Mouse (Mus musculus) heart, postnatal 0 days (tissue): ENCODE results near the gene Kdr. TPM values are rescaled to one million over a fixed set of nuclear protein-coding genes. Genes with fewer than 3 reads are reported as not detected.
A peak's percentile ranks its signal among the peaks of the same experiment; 100 is the strongest.

ENCODE experiments used
- ATAC-seq: fragments of 200-750 bp; cut with Nextera tagmentation; 2 replicates; pipeline ENCODE4 v1.8.0; 2017; ENCODE audit warnings: low read depth, moderate number of reproducible peaks, moderate library complexity; ENCODE audit not compliant: insufficient read depth
- DNase-seq: peaks from one replicate; pipeline ENCODE4 v3.0.0-alpha.2; 2016; ENCODE audit warnings: low spot score
- H3K27ac ChIP-seq: fragments of 300-500 bp; sonication (generic); 2 replicates; pipeline ENCODE4 v1.5.1; 2014; ENCODE audit warnings: low read depth, mild to moderate bottlenecking
- H3K27me3 ChIP-seq: fragments of 300-500 bp; sonication (generic); 2 replicates; pipeline ENCODE4 v1.6.1; 2014; ENCODE audit warnings: low read length, mixed read lengths; ENCODE audit not compliant: control insufficient read depth, insufficient read depth
- H3K36me3 ChIP-seq: fragments of 300-500 bp; sonication (generic); replicated peaks from 2 replicates; pipeline ENCODE4 v1.6.1; 2014; ENCODE audit warnings: low read length, mixed read lengths; ENCODE audit not compliant: control insufficient read depth, insufficient read depth
- H3K4me1 ChIP-seq: fragments of 300-500 bp; sonication (generic); 2 replicates; pipeline ENCODE4 v1.6.1; 2014; ENCODE audit warnings: antibody characterized with exemption; ENCODE audit not compliant: control insufficient read depth, insufficient read depth
- H3K4me2 ChIP-seq: fragments of 300-500 bp; sonication (generic); 2 replicates; pipeline ENCODE4 v1.6.1; 2014; ENCODE audit warnings: low read depth, mild to moderate bottlenecking, low read length, moderate library complexity
- H3K4me3 ChIP-seq: fragments of 300-500 bp; sonication (generic); 2 replicates; pipeline ENCODE4 v1.5.1; 2014; ENCODE audit warnings: low read depth, low read length
- H3K9ac ChIP-seq: fragments of 300-500 bp; sonication (generic); replicated peaks from 2 replicates; pipeline ENCODE4 v1.6.1; 2014; ENCODE audit warnings: low read depth, low read length, mixed read lengths
- H3K9me3 ChIP-seq: fragments of 300-500 bp; sonication (generic); replicated peaks from 2 replicates; pipeline ENCODE4 v1.6.1; 2016; ENCODE audit warnings: low read length; ENCODE audit not compliant: control insufficient read depth
- CTCF ChIP-seq: IDR thresholded peaks from 2 replicates; pipeline ENCODE4 v1.5.1; 2016; ENCODE audit warnings: antibody characterized with exemption, control low read depth, low read depth
- EP300 ChIP-seq: IDR thresholded peaks from 2 replicates; pipeline ENCODE4 v1.6.1; 2016; ENCODE audit warnings: antibody characterized with exemption, low read depth
- WGBS: fragments of 180-500 bp; shearing (Covaris S2); extraction: QIAGEN DNeasy Blood & Tissue Kit; methylation state at CpG from one replicate; pipeline ENCODE4 v1.1.7; 2014; 5-methylcytosine and 5-hydroxymethylcytosine counted together
- polyA plus RNA-seq: library from polyadenylated mRNA; unstranded; fragments of >200 nt; fragmentation: Nextera tagmentation; extraction: Ambion mirVana; gene quantifications from 2 replicates; pipeline ENCODE4 v1.2.1, GENCODE M21; 2015
- total RNA-seq: library from RNA; depleted of rRNA; stranded (reverse); fragments of >200 nt; gene quantifications from 2 replicates; pipeline ENCODE4 v1.2.3, GENCODE M21; 2014; ENCODE audit warnings: low replicate concordance

Kdr gene
- total and polyA plus RNA-seq, 2 experiments from 2014 or later, result 30.8 to 60.1 TPM

DNA sequence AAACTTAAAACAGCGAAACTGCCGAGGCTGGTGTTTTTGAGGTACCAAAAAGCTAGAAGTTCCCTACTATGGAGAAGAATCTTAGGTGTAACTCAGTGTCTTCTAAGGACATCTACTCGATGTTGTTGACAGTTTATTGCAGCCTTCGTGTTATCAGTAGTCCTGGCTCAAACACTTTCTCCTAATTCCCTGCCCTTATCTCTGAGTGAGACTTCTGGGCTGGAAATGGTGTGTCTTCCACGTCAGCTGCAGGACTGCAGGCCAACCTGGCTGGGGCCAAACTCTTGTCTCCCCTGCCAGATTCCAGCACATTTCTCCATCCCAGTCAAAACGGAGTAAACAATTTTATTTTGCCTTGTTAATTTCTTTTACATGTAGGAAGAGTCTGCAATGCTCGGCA is 48.3 kb downstream of the Kdr start:
- no peaks in the 10 kb centered on the region for H3K27me3 ChIP-seq
- H3K27ac ChIP-seq, result no peak overlapping the region
- H3K4me1 ChIP-seq, result peaks cover 6% of the 10 kb centered on the region; the same call in 1 of the 2 replicates
- 43% methylated on average over 7 of the region's 7 CpGs for WGBS
- TF ChIP-seq CTCF (no peak), EP300 (no peak)
- ATAC-seq (no peak), DNase-seq (no peak)
- no peak overlapping the region for H3K4me3 ChIP-seq
- H3K36me3 ChIP-seq, result no peaks in the 10 kb centered on the region
- H3K9ac ChIP-seq, result no peak overlapping the region
- H3K9me3 ChIP-seq, result no peaks in the 10 kb centered on the region
- H3K4me2 ChIP-seq, result no peak overlapping the region

- Histone ChIP-seq H3K27ac (peak overlapping the region; percentile 58), H3K4me2 (no peak overlapping the region), H3K9ac (no peak overlapping the region), H3K4me3 (no peak overlapping the region), H3K4me1 (no peaks in the 10 kb centered on the region), H3K36me3 (no peaks in the 10 kb centered on the region), H3K9me3 (no peaks in the 10 kb centered on the region), H3K27me3 (no peaks in the 10 kb centered on the region)
- 40% methylated on average over 6 of the region's 6 CpGs for WGBS
- ATAC-seq, result peak; percentile 86
- peak; percentile 42 for DNase-seq
- TF ChIP-seq EP300 (no peak), CTCF (no peak)
These were observed 55.6 kb downstream of the Kdr start for GRCm38 (mm10) chr5:75922677-75923076.

GRCm38 (mm10) chr5:75921730-75922387 is 56.4 kb downstream of the Kdr start:
- Histone ChIP-seq H3K27ac (peak overlapping the region; percentile 58), H3K4me3 (no peak overlapping the region), H3K4me2 (no peak overlapping the region), H3K9me3 (no peaks in the 10 kb centered on the region), H3K27me3 (no peaks in the 10 kb centered on the region), H3K9ac (no peak overlapping the region), H3K36me3 (no peaks in the 10 kb centered on the region), H3K4me1 (no peaks in the 10 kb centered on the region)
- WGBS, result 50% methylated on average over 12 of the region's 12 CpGs
- 0 out of 2 replicates have a peak, but pooled peaks have one; percentile 17 for ATAC-seq
- DNase-seq, result no peak
- TF ChIP-seq EP300, result 0 out of 2 replicates have a peak, but pooled peaks have one; percentile 30
- no peak for TF ChIP-seq CTCF

GRCm38 (mm10) chr5:75919601-75920000 is 58.7 kb downstream of the Kdr start:
- ATAC-seq (no peak), DNase-seq (no peak)
- 60% methylated on average over 7 of the region's 7 CpGs for WGBS
- Histone ChIP-seq H3K27ac (no peak overlapping the region), H3K4me3 (no peak overlapping the region), H3K9ac (no peak overlapping the region), H3K9me3 (no peaks in the 10 kb centered on the region), H3K36me3 (no peaks in the 10 kb centered on the region), H3K27me3 (no peaks in the 10 kb centered on the region), H3K4me1 (no peaks in the 10 kb centered on the region), H3K4me2 (no peak overlapping the region)
- TF ChIP-seq CTCF (no peak), EP300 (no peak)

- no peaks in the 10 kb centered on the region for H3K27me3 ChIP-seq
- H3K9me3 ChIP-seq, result no peaks in the 10 kb centered on the region
- no peaks in the 10 kb centered on the region for H3K36me3 ChIP-seq
- no peak overlapping the region for H3K4me2 ChIP-seq
- DNase-seq, result no peak
- peak overlapping the region; percentile 46 for H3K27ac ChIP-seq
- no peaks in the 10 kb centered on the region for H3K4me1 ChIP-seq
- no peak overlapping the region for H3K4me3 ChIP-seq
- no peak overlapping the region for H3K9ac ChIP-seq
- ATAC-seq, result no peak
- TF ChIP-seq CTCF (no peak), EP300 (no peak)
- WGBS, result 74% methylated on average over 7 of the region's 7 CpGs
These were observed 60.1 kb downstream of the Kdr start for GRCm38 (mm10) chr5:75918139-75918538.

DNA sequence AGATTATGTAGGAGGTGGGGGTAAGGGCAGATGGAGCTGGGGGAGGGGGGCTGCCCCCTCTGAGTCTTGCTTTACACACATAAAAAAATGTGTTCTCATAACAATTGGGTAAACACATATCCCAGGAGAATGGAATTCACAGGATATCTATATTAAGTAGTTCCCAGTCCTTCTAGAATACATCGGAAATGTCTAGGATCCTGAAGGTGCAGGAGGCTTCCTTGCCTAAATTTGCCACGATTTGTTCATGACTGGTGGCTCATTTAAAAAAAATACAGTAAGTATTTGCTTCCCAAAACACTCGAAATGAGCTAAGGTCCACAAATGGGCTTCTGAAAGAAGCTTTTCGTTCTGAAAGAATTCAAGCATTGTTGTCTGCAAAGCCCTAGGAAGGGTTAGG is 61.0 kb downstream of the Kdr start:
- H3K4me1 ChIP-seq, result no peaks in the 10 kb centered on the region
- no peak for TF ChIP-seq CTCF
- TF ChIP-seq EP300, result no peak
- 45% methylated on average over 4 of the region's 4 CpGs for WGBS
- no peak overlapping the region for H3K9ac ChIP-seq
- DNase-seq (no peak), ATAC-seq (no peak)
- peak overlapping the region; percentile 46; the same call in 1 of the 2 replicates for H3K27ac ChIP-seq
- H3K9me3 ChIP-seq, result no peaks in the 10 kb centered on the region
- no peaks in the 10 kb centered on the region for H3K27me3 ChIP-seq
- H3K4me2 ChIP-seq, result no peak overlapping the region
- no peak overlapping the region for H3K4me3 ChIP-seq
- H3K36me3 ChIP-seq, result no peaks in the 10 kb centered on the region
